Mouse (Mus musculus): Measurements from ENCODE around the gene Rhox2e. TPM values are rescaled to one million over a fixed set of nuclear protein-coding genes. Genes with fewer than 3 reads are reported as not detected.
"Not testable (repeated sequence)": the region's sequence is repeated elsewhere in the genome, so short reads cannot be mapped to it uniquely, and the experiment has no call there.

Rhox2e gene
- not detected in 2 replicates for polyA plus RNA-seq (2015; fragmentation: Nextera tagmentation; extraction: Ambion mirVana)

- ATAC-seq (replicated peaks); H3K9me3 ChIP-seq; H3K9ac ChIP-seq; H3K27ac ChIP-seq; H3K4me3 ChIP-seq; H3K4me2 ChIP-seq; H3K27me3 ChIP-seq (replicated peaks); H3K4me1 ChIP-seq; H3K36me3 ChIP-seq (replicated peaks): not testable (repeated sequence)
- 85% methylated on average over 2 of the region's 8 CpGs for WGBS
Observed at GRCm38 (mm10) chrX:37530152-37530551, at the start of gene Rhox2e. Gene Rhox2e, plus strand, starts transcription at chrX:37530452.

GRCm38 (mm10) chrX:37514059-37514458 lies 16.2 kb upstream of the Rhox2e start, which contains the start of gene Rhox4d:
Gene Rhox4d, plus strand, starts transcription at chrX:37514359.
- H3K9ac ChIP-seq; H3K4me2 ChIP-seq; H3K4me3 ChIP-seq; H3K9me3 ChIP-seq; ATAC-seq (replicated peaks); H3K27me3 ChIP-seq (replicated peaks); H3K36me3 ChIP-seq (replicated peaks); H3K4me1 ChIP-seq; H3K27ac ChIP-seq: not testable (repeated sequence)
- 93% methylated on average over 17 of the region's 18 CpGs for WGBS

GRCm38 (mm10) chrX:37541719-37542118 lies 11.5 kb downstream of the Rhox2e start, which contains the start of gene Rhox3e:
Gene Rhox3e, plus strand, starts transcription at chrX:37542019.
- no CpG with 5 or more reads among the region's 4 CpGs for WGBS
- H3K27ac ChIP-seq; H3K4me2 ChIP-seq; H3K9me3 ChIP-seq; H3K4me1 ChIP-seq; H3K36me3 ChIP-seq (replicated peaks); H3K4me3 ChIP-seq; H3K9ac ChIP-seq; ATAC-seq (replicated peaks); H3K27me3 ChIP-seq (replicated peaks): not testable (repeated sequence)

- H3K4me3 ChIP-seq; ATAC-seq (replicated peaks); H3K27me3 ChIP-seq (replicated peaks); H3K9ac ChIP-seq; H3K36me3 ChIP-seq (replicated peaks); H3K9me3 ChIP-seq; H3K27ac ChIP-seq; H3K4me1 ChIP-seq; H3K4me2 ChIP-seq: not testable (repeated sequence)
- 99% methylated on average over 9 of the region's 18 CpGs for WGBS
Observed at GRCm38 (mm10) chrX:37557112-37557511, 26.9 kb downstream of the Rhox2e start, which contains the start of gene Rhox4e. Gene Rhox4e, plus strand, starts transcription at chrX:37557412.

- not testable (repeated sequence) for H3K9ac ChIP-seq; H3K9me3 ChIP-seq; H3K27me3 ChIP-seq (replicated peaks); H3K4me3 ChIP-seq; H3K36me3 ChIP-seq (replicated peaks); H3K27ac ChIP-seq; ATAC-seq (replicated peaks); H3K4me2 ChIP-seq; H3K4me1 ChIP-seq
- 90% methylated on average over 8 of the region's 8 CpGs for WGBS
Observed at GRCm38 (mm10) chrX:37571105-37571504, 40.9 kb downstream of the Rhox2e start, which contains the start of gene Rhox2f. Gene Rhox2f, plus strand, starts transcription at chrX:37571405.

GRCm38 (mm10) chrX:37572638-37573037 lies 42.4 kb downstream of the Rhox2e start:
- H3K4me1 ChIP-seq; H3K4me3 ChIP-seq; H3K36me3 ChIP-seq (replicated peaks); H3K27ac ChIP-seq; H3K9ac ChIP-seq; H3K4me2 ChIP-seq; H3K9me3 ChIP-seq; ATAC-seq (replicated peaks); H3K27me3 ChIP-seq (replicated peaks): not testable (repeated sequence)
- 74% methylated on average over 2 of the region's 2 CpGs for WGBS

- H3K9ac ChIP-seq, H3K4me3 ChIP-seq: not testable (repeated sequence)
Observed at GRCm38 (mm10) chrX:37580692-37581091, 50.4 kb downstream of the Rhox2e start, which contains the start of gene Rhox3f. Gene Rhox3f, plus strand, starts transcription at chrX:37580992.

More at GRCm38 (mm10) chrX:37580692-37581091, 50.4 kb downstream of the Rhox2e start, which contains the start of gene Rhox3f:
- not testable (repeated sequence) for H3K4me2 ChIP-seq; ATAC-seq (replicated peaks); H3K27me3 ChIP-seq (replicated peaks); H3K27ac ChIP-seq; H3K36me3 ChIP-seq (replicated peaks); H3K4me1 ChIP-seq; H3K9me3 ChIP-seq

Other genes starting within 250 kb of the Rhox2e start
- not detected in 2 replicates for gene Rhox3a2, start 150.4 kb upstream of the Rhox2e start, polyA plus RNA-seq (2015; fragmentation: Nextera tagmentation; extraction: Ambion mirVana)
- gene Rhox4a2, start 139.6 kb upstream of the Rhox2e start, polyA plus RNA-seq (2015; fragmentation: Nextera tagmentation; extraction: Ambion mirVana) = not detected in 2 replicates
- not detected in 2 replicates for gene Rhox2b, start 118.4 kb upstream of the Rhox2e start, polyA plus RNA-seq (2015; fragmentation: Nextera tagmentation; extraction: Ambion mirVana)
- not detected in 2 replicates for gene Rhox4b, start 98.0 kb upstream of the Rhox2e start, polyA plus RNA-seq (2015; fragmentation: Nextera tagmentation; extraction: Ambion mirVana)
- gene Rhox2c, start 76.8 kb upstream of the Rhox2e start, polyA plus RNA-seq (2015; fragmentation: Nextera tagmentation; extraction: Ambion mirVana) = not detected in 2 replicates
- not detected in 2 replicates for gene Rhox3c, start 71.9 kb upstream of the Rhox2e start, polyA plus RNA-seq (2015; fragmentation: Nextera tagmentation; extraction: Ambion mirVana)
- not detected in 2 replicates for gene Rhox4c, start 50.1 kb upstream of the Rhox2e start, polyA plus RNA-seq (2015; fragmentation: Nextera tagmentation; extraction: Ambion mirVana)
- not detected in 2 replicates for gene Rhox2d, start 37.0 kb upstream of the Rhox2e start, polyA plus RNA-seq (2015; fragmentation: Nextera tagmentation; extraction: Ambion mirVana)
- not detected in 2 replicates for gene Rhox4d, start 16.1 kb upstream of the Rhox2e start, polyA plus RNA-seq (2015; fragmentation: Nextera tagmentation; extraction: Ambion mirVana)
- not detected in 2 replicates for gene Rhox3e, start 11.6 kb downstream of the Rhox2e start, polyA plus RNA-seq (2015; fragmentation: Nextera tagmentation; extraction: Ambion mirVana)
- not detected in 2 replicates for gene Rhox4e, start 27.0 kb downstream of the Rhox2e start, polyA plus RNA-seq (2015; fragmentation: Nextera tagmentation; extraction: Ambion mirVana)
- gene Rhox2f, start 41.0 kb downstream of the Rhox2e start, polyA plus RNA-seq (2015; fragmentation: Nextera tagmentation; extraction: Ambion mirVana) = not detected in 2 replicates
- gene Rhox3f, start 50.5 kb downstream of the Rhox2e start, polyA plus RNA-seq (2015; fragmentation: Nextera tagmentation; extraction: Ambion mirVana) = not detected in 2 replicates
- not detected in 2 replicates for gene Rhox4f, start 77.3 kb downstream of the Rhox2e start, polyA plus RNA-seq (2015; fragmentation: Nextera tagmentation; extraction: Ambion mirVana)
- gene Rhox3g, start 98.2 kb downstream of the Rhox2e start, polyA plus RNA-seq (2015; fragmentation: Nextera tagmentation; extraction: Ambion mirVana) = not detected in 2 replicates
- gene Rhox2g, start 113.0 kb downstream of the Rhox2e start, polyA plus RNA-seq (2015; fragmentation: Nextera tagmentation; extraction: Ambion mirVana) = not detected in 2 replicates
- gene Rhox4g, start 120.9 kb downstream of the Rhox2e start, polyA plus RNA-seq (2015; fragmentation: Nextera tagmentation; extraction: Ambion mirVana) = not detected in 2 replicates
- gene Rhox3h, start 138.3 kb downstream of the Rhox2e start, polyA plus RNA-seq (2015; fragmentation: Nextera tagmentation; extraction: Ambion mirVana) = not detected in 2 replicates
- not detected in 2 replicates for gene Rhox2h, start 142.8 kb downstream of the Rhox2e start, polyA plus RNA-seq (2015; fragmentation: Nextera tagmentation; extraction: Ambion mirVana)

All from midbrain, embryonic 15.5 days (tissue).